Mouse (Mus musculus): ENCODE results near the gene Rab7b.

DNA sequence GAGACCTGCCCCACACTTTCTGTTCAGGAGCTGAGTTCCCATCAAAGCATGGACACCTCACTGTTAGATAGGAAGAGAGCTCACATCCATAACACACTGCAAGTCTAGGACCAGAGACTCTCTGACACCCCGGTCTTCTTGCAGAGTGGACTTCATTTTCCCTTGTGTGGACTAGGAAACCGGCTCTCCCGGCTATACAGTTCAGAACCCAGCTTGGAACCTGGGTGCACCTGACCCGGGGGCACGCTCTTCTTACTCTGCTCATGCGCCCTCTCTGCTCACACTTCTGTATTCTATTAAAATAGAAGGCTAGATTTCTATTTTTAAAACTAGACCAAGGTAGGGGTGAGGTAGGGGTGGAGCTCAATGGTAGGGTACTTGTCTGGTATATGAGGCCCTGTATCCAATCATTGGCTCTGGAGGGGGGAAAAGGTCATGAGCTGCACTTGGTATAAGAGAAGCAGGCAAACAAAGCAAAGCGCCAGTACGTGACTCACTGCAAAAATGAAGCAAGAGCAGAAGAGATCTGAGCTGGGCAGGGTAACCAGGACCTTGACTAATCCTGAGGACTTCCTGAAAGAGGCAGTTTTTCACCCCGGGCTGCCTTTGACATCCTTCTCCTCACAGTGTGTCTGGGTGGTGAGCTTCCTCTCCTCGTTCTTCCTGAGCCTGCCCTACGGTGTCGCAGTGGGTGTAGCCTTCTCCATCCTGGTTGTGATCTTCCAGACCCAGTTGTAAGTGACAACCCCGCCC, 72.8 kb downstream of the Rab7b start:
- no peak for TF ChIP-seq CTCF (IDR thresholded peaks at IDR 0.05; ENCODE audit: low read depth)
- TF ChIP-seq EP300 (IDR thresholded peaks at IDR 0.05; ENCODE audit: low read depth), result no peak

Measured in heart, postnatal 0 days (tissue).